Mouse (Mus musculus) CH12.LX (cell line): Measurements from ENCODE around the gene Tfap2e. TPM values are rescaled to one million over a fixed set of nuclear protein-coding genes. Genes with fewer than 3 reads are reported as not detected.

Source experiments
- DNase-seq: peaks from one replicate; pipeline ENCODE4 v3.0.0-alpha.2; 2013; ENCODE audit errors: extremely low read depth
- H3K27ac ChIP-seq: 2 replicates; pipeline ENCODE4 v1.5.1; 2012; ENCODE audit warnings: low read depth, mild to moderate bottlenecking, control low read depth, moderate library complexity; ENCODE audit not compliant: insufficient read depth
- H3K27me3 ChIP-seq: replicated peaks from 2 replicates; pipeline ENCODE3; 2012; ENCODE audit warnings: inconsistent platforms
- H3K36me3 ChIP-seq, 2 experiments: replicated peaks in 1 of 2; 2 replicates each; pipeline versions ENCODE3 to v1.6.1; 2012; ENCODE audit warnings: inconsistent platforms in 1 of 2, low read length in 1 of 2, mild to moderate bottlenecking in 1 of 2, mixed read lengths in 1 of 2, moderate library complexity in 1 of 2; ENCODE audit not compliant: control insufficient read depth in 1 of 2, insufficient read depth in 1 of 2
- H3K4me1 ChIP-seq, 2 experiments: 2 replicates each; pipeline ENCODE4 v1.6.1; 2012; ENCODE audit warnings: inconsistent platforms in 1 of 2, moderate library complexity in 1 of 2; ENCODE audit not compliant: insufficient read depth in 2 of 2, control insufficient read depth in 1 of 2
- H3K4me2 ChIP-seq: 2 replicates; pipeline ENCODE4 v1.6.1; 2012; ENCODE audit warnings: low read depth, mild to moderate bottlenecking, control low read depth; ENCODE audit not compliant: poor library complexity, insufficient read depth, severe bottlenecking
- H3K4me3 ChIP-seq, 3 experiments: fragments of 150-350 bp in 1 of 3; sonication (generic) in 1 of 3; replicated peaks in 1 of 3; 2 replicates each; pipeline versions ENCODE3 to v1.5.1; 2011 to 2012; ENCODE audit warnings: low read depth in 2 of 3, low read length in 2 of 3, mild to moderate bottlenecking in 2 of 3, moderate library complexity in 2 of 3, control low read depth in 1 of 3, improper control_type of control experiment in 1 of 3, inconsistent platforms in 1 of 3, mixed read lengths in 1 of 3; ENCODE audit not compliant: poor library complexity in 1 of 3
- H3K79me2 ChIP-seq: replicated peaks from 2 replicates; pipeline ENCODE4 v1.6.1; 2012; ENCODE audit warnings: mild to moderate bottlenecking, moderate library complexity; ENCODE audit not compliant: control insufficient read depth, poor library complexity, insufficient read depth, severe bottlenecking; ENCODE audit errors: extremely low read depth
- H3K9ac ChIP-seq: 2 replicates; pipeline ENCODE4 v1.6.1; 2012; ENCODE audit warnings: low read depth, mild to moderate bottlenecking, control low read depth, moderate library complexity; ENCODE audit not compliant: insufficient read depth
- H3K9me3 ChIP-seq: replicated peaks from 2 replicates; pipeline ENCODE3; 2012; ENCODE audit warnings: low read length, inconsistent platforms, mixed read lengths
- BHLHE40 ChIP-seq: IDR thresholded peaks from 2 replicates; pipeline ENCODE4 v1.6.1; 2011; ENCODE audit warnings: mild to moderate bottlenecking, low read depth, low read length, improper control_type of control experiment
- CHD2 ChIP-seq: IDR thresholded peaks from 2 replicates; pipeline ENCODE4 v1.6.1; 2011; ENCODE audit warnings: low read length, improper control_type of control experiment
- E2F4 ChIP-seq: IDR thresholded peaks from 2 replicates; pipeline ENCODE4 v1.6.1; 2011; ENCODE audit warnings: low read depth, low read length, improper control_type of control experiment; ENCODE audit not compliant: insufficient replicate concordance
- GABPA ChIP-seq: IDR thresholded peaks from 2 replicates; pipeline ENCODE4 v1.6.1; 2012; ENCODE audit warnings: low read depth, low read length, improper control_type of control experiment, inconsistent platforms; ENCODE audit not compliant: insufficient replicate concordance
- IRF4 ChIP-seq: IDR thresholded peaks from 2 replicates; pipeline ENCODE4 v1.6.1; 2014; ENCODE audit warnings: low read depth, mild to moderate bottlenecking, inconsistent platforms, low read length, improper control_type of control experiment
- JUN ChIP-seq: IDR thresholded peaks from 2 replicates; pipeline ENCODE4 v1.6.1; 2011; ENCODE audit warnings: low read depth, mild to moderate bottlenecking, low read length, improper control_type of control experiment, moderate library complexity; ENCODE audit not compliant: insufficient read depth
- KAT2A ChIP-seq: IDR thresholded peaks from 2 replicates; pipeline ENCODE4 v1.6.1; 2012; ENCODE audit warnings: low read length, improper control_type of control experiment, inconsistent platforms; ENCODE audit not compliant: insufficient replicate concordance
- MAFK ChIP-seq: IDR thresholded peaks from 2 replicates; pipeline ENCODE4 v1.6.1; 2011; ENCODE audit warnings: low read length, improper control_type of control experiment; ENCODE audit not compliant: insufficient replicate concordance
- MAX ChIP-seq: IDR thresholded peaks from 2 replicates; pipeline ENCODE4 v1.6.1; 2011; ENCODE audit warnings: low read length, improper control_type of control experiment
- MAZ ChIP-seq: IDR thresholded peaks from 2 replicates; pipeline ENCODE4 v1.6.1; 2012; ENCODE audit warnings: low read depth, mild to moderate bottlenecking, inconsistent platforms, low read length, improper control_type of control experiment, moderate library complexity
- MEF2A ChIP-seq: IDR thresholded peaks from 2 replicates; pipeline ENCODE4 v1.6.1; 2014; ENCODE audit warnings: low read depth, mild to moderate bottlenecking, inconsistent platforms, low read length, improper control_type of control experiment, borderline replicate concordance
- MXI1 ChIP-seq: IDR thresholded peaks from 2 replicates; pipeline ENCODE4 v1.6.1; 2011; ENCODE audit warnings: mild to moderate bottlenecking, low read depth, low read length, improper control_type of control experiment
- MYC ChIP-seq: IDR thresholded peaks from 2 replicates; pipeline ENCODE4 v1.6.1; 2011; ENCODE audit warnings: low read depth, mild to moderate bottlenecking, improper control_type of control experiment, low read length
- NRF1 ChIP-seq: IDR thresholded peaks from 2 replicates; pipeline ENCODE4 v1.6.1; 2014; ENCODE audit warnings: low read depth, mild to moderate bottlenecking, inconsistent platforms, low read length, improper control_type of control experiment, moderate library complexity
- PAX5 ChIP-seq: IDR thresholded peaks from 2 replicates; pipeline ENCODE4 v1.6.1; 2012; ENCODE audit warnings: low read length, inconsistent platforms, mixed read lengths
- RAD21 ChIP-seq: IDR thresholded peaks from 2 replicates; pipeline ENCODE4 v1.6.1; 2011; ENCODE audit warnings: low read depth, mild to moderate bottlenecking, low read length, improper control_type of control experiment, moderate library complexity
- SIN3A ChIP-seq: IDR thresholded peaks from 2 replicates; pipeline ENCODE4 v1.6.1; 2012; ENCODE audit warnings: low read length, improper control_type of control experiment, inconsistent platforms
- TBP ChIP-seq: conservative IDR thresholded peaks from 2 replicates; pipeline ENCODE4 v1.6.1; 2011; ENCODE audit warnings: low read depth, low read length, improper control_type of control experiment
- TCF12 ChIP-seq: IDR thresholded peaks from 2 replicates; pipeline ENCODE4 v1.6.1; 2014; ENCODE audit warnings: low read depth, mild to moderate bottlenecking, inconsistent platforms, low read length, improper control_type of control experiment
- USF2 ChIP-seq: conservative IDR thresholded peaks from 2 replicates; pipeline ENCODE4 v1.6.1; 2011; ENCODE audit warnings: low read depth, low read length, improper control_type of control experiment
- ZC3H11A ChIP-seq: IDR thresholded peaks from 2 replicates; pipeline ENCODE4 v1.6.1; 2012; ENCODE audit warnings: low read depth, mild to moderate bottlenecking, inconsistent platforms, low read length, improper control_type of control experiment
- ZMIZ1 ChIP-seq: IDR thresholded peaks from 2 replicates; pipeline ENCODE4 v1.6.1; 2012; ENCODE audit warnings: low read depth, mild to moderate bottlenecking, inconsistent platforms, low read length, improper control_type of control experiment
- dilution Hi-C: fragments of 300-500 bp; cut with MboI; formaldehyde crosslinking; loops from 2 replicates; pipeline ENCODE4 v1.14.3; 2020; ENCODE audit warnings: low sequenced_read_pairs; ENCODE audit not compliant: extremely low pct_unique_long_range_greater_than_20kb, extremely low pct_ligation_motif_present
- in situ Hi-C: fragments of 300-500 bp; cut with MboI; formaldehyde crosslinking; loops from 3 replicates; pipeline ENCODE4 v1.14.3; 2019; ENCODE audit warnings: low sequenced_read_pairs, low pct_ligation_motif_present, low pct_unique_long_range_greater_than_20kb, mixed read lengths
- polyA plus RNA-seq: library from polyadenylated mRNA; unstranded; fragments of >175 nt; gene quantifications from 2 replicates; pipeline ENCODE4 v1.2.1, GENCODE M21; 2012; ENCODE audit warnings: low read depth; ENCODE audit not compliant: insufficient read length
- total RNA-seq, 2 experiments: library from RNA; depleted of rRNA; stranded (reverse); fragments of 300-350 nt in 1 of 2; fragments of >200 nt in 1 of 2; gene quantifications; 2 replicates each; pipeline ENCODE4 v1.2.3; 2012 to 2014

The Tfap2e gene
- total and polyA plus RNA-seq, 3 experiments: not detected

DNA sequence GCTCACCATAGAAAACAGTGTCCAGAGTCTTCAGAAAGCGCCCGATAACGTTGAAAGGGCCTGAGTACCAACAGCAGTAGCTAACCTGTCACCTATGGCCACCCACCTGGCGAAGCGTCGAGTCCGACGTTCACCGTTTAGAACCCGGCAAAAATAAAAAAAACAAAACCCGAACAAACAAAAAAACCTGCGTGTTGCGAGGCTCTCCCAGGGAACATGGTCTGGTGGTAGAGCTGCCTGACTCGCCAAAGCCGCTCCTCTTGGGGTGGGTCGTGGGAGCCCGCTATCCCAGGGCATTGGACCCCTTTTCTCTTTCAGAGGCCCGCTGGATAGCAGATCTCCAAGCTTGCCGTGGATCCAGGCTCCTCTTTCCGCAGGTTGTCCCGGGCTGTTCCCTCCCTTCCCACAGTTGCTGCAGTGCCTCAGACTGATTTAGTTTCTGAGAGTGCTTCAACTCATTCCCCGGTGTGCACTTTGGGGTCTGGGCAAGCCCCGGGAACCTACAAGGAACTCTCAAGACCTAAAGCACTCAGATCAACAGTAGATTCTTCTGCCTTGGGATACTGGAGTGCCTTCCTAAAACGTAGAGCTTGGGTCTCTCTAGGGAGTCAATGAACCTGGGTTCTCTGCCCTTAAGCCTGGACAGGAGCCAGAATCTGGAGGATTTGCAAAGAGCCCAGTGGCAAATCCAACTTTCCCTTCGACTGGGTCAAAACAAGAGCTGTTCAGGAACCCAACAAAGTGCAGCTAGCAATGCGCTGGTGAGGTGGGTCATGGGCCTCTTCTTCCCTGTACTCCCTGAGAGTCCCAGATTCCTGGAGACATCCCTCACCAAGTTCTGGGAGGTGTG is 3.3 kb downstream of the Tfap2e start:
- H3K9ac ChIP-seq: no peak overlapping the region
- dilution Hi-C loops: no loop called here
- H3K27me3 ChIP-seq: no peaks in the 10 kb centered on the region
- TF ChIP-seq MAX: no peak
- no peak for TF ChIP-seq TCF12
- no peak for TF ChIP-seq RAD21
- no peak for TF ChIP-seq KAT2A
- TF ChIP-seq MAFK: no peak
- no peak for TF ChIP-seq SIN3A
- no peak for TF ChIP-seq NRF1
- no peak overlapping the region for H3K27ac ChIP-seq
- H3K79me2 ChIP-seq: no peaks in the 10 kb centered on the region
- H3K4me3 ChIP-seq: no peak overlapping the region
- in situ Hi-C loops: no loop called here
- no peaks in the 10 kb centered on the region for H3K36me3 ChIP-seq
- H3K9me3 ChIP-seq: peaks cover 7% of the 10 kb centered on the region
- no peaks in the 10 kb centered on the region for H3K4me1 ChIP-seq
- H3K4me2 ChIP-seq: no peak overlapping the region
- no peak for DNase-seq

DNA sequence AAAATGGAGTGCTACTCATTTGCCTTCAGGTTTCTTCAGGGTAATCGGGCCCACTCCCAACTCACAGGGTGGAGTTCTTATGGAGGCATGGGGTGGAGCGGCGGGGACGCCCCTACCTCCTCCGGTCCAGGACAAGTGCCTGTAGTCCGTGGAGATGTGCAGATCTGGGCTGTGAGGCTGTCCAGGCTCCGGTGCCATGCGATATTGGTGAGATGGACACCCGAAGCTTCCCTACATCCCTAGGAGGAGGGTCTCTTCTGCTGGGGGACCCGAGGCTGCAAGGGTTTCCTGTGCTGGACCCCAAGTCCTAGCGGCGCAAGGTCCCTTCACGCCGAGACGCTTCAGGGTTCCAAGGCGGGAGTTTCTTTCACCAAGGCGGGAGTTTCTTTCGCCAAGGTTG is 3.9 kb downstream of the Tfap2e start:
- no peak overlapping the region for H3K4me2 ChIP-seq
- no peaks in the 10 kb centered on the region for H3K27me3 ChIP-seq

More for the DNA sequence above, 3.9 kb downstream of the Tfap2e start:
- in situ Hi-C loops: no loop called here
- Histone ChIP-seq H3K4me3 (no peak overlapping the region), H3K9me3 (peaks cover 7% of the 10 kb centered on the region), H3K36me3 (no peaks in the 10 kb centered on the region), H3K27ac (no peak overlapping the region), H3K79me2 (no peaks in the 10 kb centered on the region), H3K9ac (no peak overlapping the region), H3K4me1 (no peaks in the 10 kb centered on the region)
- DNase-seq: no peak
- dilution Hi-C loops: no loop called here
- TF ChIP-seq TCF12: no peak
- TF ChIP-seq TBP: no peak
- no peak for TF ChIP-seq USF2
- no peak for TF ChIP-seq ZC3H11A
- TF ChIP-seq BHLHE40: no peak
- TF ChIP-seq ZMIZ1: no peak
- no peak for TF ChIP-seq MEF2A
- TF ChIP-seq CHD2: no peak
- no peak for TF ChIP-seq PAX5
- TF ChIP-seq MYC: no peak
- no peak for TF ChIP-seq JUN
- TF ChIP-seq MXI1: no peak
- TF ChIP-seq MAZ: no peak
- TF ChIP-seq GABPA: no peak
- no peak for TF ChIP-seq IRF4
- no peak for TF ChIP-seq SIN3A
- no peak for TF ChIP-seq E2F4
